Mouse (Mus musculus): ENCODE results near the gene Thap7. TPM values are rescaled to one million over a fixed set of nuclear protein-coding genes. Genes with fewer than 3 reads are reported as not detected.

Gene Thap7
- polyA plus RNA-seq, 1 experiment from 2014 or later = 58.6 TPM

DNA sequence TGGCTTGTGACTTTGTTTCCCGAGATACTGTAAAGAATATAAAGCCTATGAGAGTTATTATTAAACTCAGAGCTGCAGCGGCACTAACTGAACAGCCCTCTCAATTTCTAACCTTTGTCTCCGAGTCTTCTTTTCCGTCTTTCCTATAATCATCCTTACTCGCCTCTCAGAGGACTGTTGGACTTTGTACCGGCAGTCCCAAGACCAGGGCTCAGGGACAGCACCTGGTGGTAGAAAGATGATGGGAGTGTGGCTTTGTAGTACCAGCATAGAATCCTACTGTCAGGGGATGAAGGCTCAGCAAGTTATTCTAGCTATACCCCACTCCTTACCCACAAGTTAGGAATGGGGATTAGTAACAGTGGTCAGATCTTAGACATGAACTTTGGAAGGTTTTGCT is 4.7 kb downstream of the Thap7 start:
- no peak for ATAC-seq (replicated peaks; ENCODE audit: low FRiP score, low read depth)
- WGBS = 87% methylated on average over 6 of the region's 6 CpGs

DNA sequence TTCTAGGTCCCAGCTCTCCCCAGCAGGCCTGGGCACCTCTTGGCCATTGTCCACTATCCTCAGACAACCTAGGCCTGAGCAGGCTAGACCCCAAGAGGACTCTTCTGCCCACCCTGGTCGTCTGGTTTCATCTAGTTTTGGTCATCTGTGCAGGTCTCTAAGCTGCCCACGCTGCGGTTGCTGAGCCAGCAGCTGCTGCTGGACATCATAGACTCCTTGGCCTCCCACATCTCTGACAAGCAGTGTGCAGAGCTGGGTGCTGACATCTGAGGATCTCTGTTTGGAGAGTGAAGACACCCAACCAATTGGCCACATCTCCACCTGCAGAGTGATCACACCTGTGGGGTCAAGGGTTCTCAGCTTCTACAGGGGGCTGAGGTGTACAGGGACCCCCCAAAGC is 5.4 kb downstream of the Thap7 start:
- ATAC-seq (replicated peaks; ENCODE audit: low FRiP score, low read depth) (no peak), DNase-seq (ENCODE audit: low spot score) (no peak)
- Histone ChIP-seq H3K4me2 (ENCODE audit: low read length) (no peak overlapping the region), H3K4me1 (replicated peaks; ENCODE audit: insufficient read depth, low read length) (0 out of 2 replicates have a peak, but pooled peaks cover 6% of the 10 kb centered on the region), H3K27ac (no peak overlapping the region), H3K9me3 (replicated peaks; ENCODE audit: low read length) (no peaks in the 10 kb centered on the region), H3K36me3 (ENCODE audit: insufficient read depth, low read length) (peaks cover 71% of the 10 kb centered on the region), H3K4me3 (replicated peaks; ENCODE audit: low read depth, low read length) (no peak overlapping the region), H3K9ac (ENCODE audit: low read depth, low read length) (no peak overlapping the region), H3K27me3 (ENCODE audit: insufficient read depth, low read length) (no peaks in the 10 kb centered on the region)
- 77% methylated on average over 3 of the region's 3 CpGs for WGBS
- no peak for TF ChIP-seq CTCF (IDR thresholded peaks at IDR 0.05; ENCODE audit: low read depth)

More for the DNA sequence above, 4.7 kb downstream of the Thap7 start:
- Histone ChIP-seq H3K36me3 (ENCODE audit: insufficient read depth, low read length) (peaks cover 64% of the 10 kb centered on the region), H3K9ac (ENCODE audit: low read depth, low read length) (no peak overlapping the region), H3K9me3 (replicated peaks; ENCODE audit: low read length) (no peaks in the 10 kb centered on the region), H3K4me3 (replicated peaks; ENCODE audit: low read depth, low read length) (no peak overlapping the region), H3K27ac (no peak overlapping the region), H3K4me2 (ENCODE audit: low read length) (no peak overlapping the region), H3K27me3 (ENCODE audit: insufficient read depth, low read length) (no peaks in the 10 kb centered on the region), H3K4me1 (replicated peaks; ENCODE audit: insufficient read depth, low read length) (0 out of 2 replicates have a peak, but pooled peaks cover 6% of the 10 kb centered on the region)
- no peak for DNase-seq (ENCODE audit: low spot score)
- 0 out of 2 replicates have a peak, but pooled peaks have one; percentile 7 for TF ChIP-seq CTCF (IDR thresholded peaks at IDR 0.05; ENCODE audit: low read depth)

DNA sequence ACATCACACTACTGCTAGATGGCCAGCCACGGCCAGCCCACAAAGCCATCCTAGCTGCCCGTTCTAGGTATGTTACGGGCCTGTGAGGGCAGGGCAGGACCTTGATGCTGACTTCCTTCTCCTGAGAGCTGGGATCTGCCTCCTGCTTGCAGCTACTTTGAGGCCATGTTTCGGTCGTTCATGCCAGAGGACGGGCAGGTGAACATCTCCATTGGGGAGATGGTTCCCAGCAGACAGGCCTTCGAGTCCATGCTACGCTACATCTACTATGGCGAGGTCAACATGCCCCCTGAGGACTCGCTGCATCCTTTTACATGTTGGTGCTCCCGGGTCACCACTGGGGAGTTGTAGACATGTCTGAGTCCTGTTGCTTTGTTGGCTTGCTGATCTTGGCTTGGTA is 6.8 kb downstream of the Thap7 start:
- Histone ChIP-seq H3K27ac (no peak overlapping the region), H3K9ac (ENCODE audit: low read depth, low read length) (no peak overlapping the region), H3K4me1 (replicated peaks; ENCODE audit: insufficient read depth, low read length) (no peaks in the 10 kb centered on the region), H3K36me3 (ENCODE audit: insufficient read depth, low read length) (peaks cover 84% of the 10 kb centered on the region), H3K4me3 (replicated peaks; ENCODE audit: low read depth, low read length) (no peak overlapping the region), H3K9me3 (replicated peaks; ENCODE audit: low read length) (no peaks in the 10 kb centered on the region), H3K4me2 (ENCODE audit: low read length) (no peak overlapping the region), H3K27me3 (ENCODE audit: insufficient read depth, low read length) (no peaks in the 10 kb centered on the region)
- DNase-seq (ENCODE audit: low spot score) (no peak), ATAC-seq (replicated peaks; ENCODE audit: low FRiP score, low read depth) (no peak)
- WGBS = 95% methylated on average over 11 of the region's 11 CpGs
- no peak for TF ChIP-seq CTCF (IDR thresholded peaks at IDR 0.05; ENCODE audit: low read depth)

DNA sequence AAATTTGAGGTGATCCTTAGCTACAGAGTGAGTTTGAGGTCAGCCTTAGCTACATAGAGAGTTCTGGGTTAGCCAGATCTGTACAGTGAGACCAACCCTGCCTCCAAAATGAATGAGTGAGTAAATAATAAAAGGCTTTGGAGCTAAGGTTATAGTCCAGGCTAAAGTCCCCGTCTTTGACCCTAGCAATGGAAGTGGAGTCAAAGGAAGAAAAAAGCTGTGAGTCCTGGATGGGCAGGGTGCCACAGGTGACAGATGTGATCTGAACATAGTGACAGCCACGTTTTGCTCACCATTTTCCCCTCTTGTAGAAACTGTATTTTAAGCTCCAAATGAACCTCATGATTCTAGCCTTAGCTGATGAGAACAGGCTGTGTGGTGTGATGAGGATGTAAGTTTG is 12.0 kb downstream of the Thap7 start:
- no peak for TF ChIP-seq CTCF (IDR thresholded peaks at IDR 0.05; ENCODE audit: low read depth)
- no peaks in the 10 kb centered on the region for H3K27me3 ChIP-seq (ENCODE audit: insufficient read depth, low read length)
- peaks cover 78% of the 10 kb centered on the region for H3K36me3 ChIP-seq (ENCODE audit: insufficient read depth, low read length)
- no peaks in the 10 kb centered on the region for H3K9me3 ChIP-seq (replicated peaks; ENCODE audit: low read length)
- H3K27ac ChIP-seq = no peak overlapping the region
- no peak overlapping the region for H3K4me2 ChIP-seq (ENCODE audit: low read length)
- 88% methylated on average over 2 of the region's 2 CpGs for WGBS
- H3K4me1 ChIP-seq (replicated peaks; ENCODE audit: insufficient read depth, low read length) = no peaks in the 10 kb centered on the region
- ATAC-seq (replicated peaks; ENCODE audit: low FRiP score, low read depth) (no peak), DNase-seq (ENCODE audit: low spot score) (no peak)
- no peak overlapping the region for H3K4me3 ChIP-seq (replicated peaks; ENCODE audit: low read depth, low read length)
- H3K9ac ChIP-seq (ENCODE audit: low read depth, low read length) = no peak overlapping the region

DNA sequence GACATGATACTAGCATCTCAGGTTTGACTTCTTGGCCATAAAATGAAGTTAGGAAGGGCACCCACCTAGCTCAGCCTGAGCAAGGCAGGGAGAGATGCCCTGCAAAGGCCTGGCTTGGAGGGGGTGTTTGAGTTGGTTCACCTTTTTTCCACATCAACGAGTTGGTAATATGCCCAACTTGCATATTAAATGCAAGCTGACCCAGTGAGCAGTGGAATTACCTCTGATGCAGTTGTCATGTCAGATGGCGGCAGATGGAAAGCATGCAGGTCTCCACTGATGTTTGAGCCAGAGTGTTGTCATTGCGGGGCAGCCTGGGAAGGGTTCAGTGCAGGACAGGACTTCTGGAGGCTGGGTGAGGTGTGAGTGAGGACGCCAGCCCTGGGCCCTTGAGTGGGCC is 19.5 kb downstream of the Thap7 start:
- TF ChIP-seq CTCF (IDR thresholded peaks at IDR 0.05; ENCODE audit: low read depth) = no peak
- Histone ChIP-seq H3K9me3 (replicated peaks; ENCODE audit: low read length) (no peaks in the 10 kb centered on the region), H3K4me1 (replicated peaks; ENCODE audit: insufficient read depth, low read length) (peaks cover 10% of the 10 kb centered on the region), H3K36me3 (ENCODE audit: insufficient read depth, low read length) (peaks cover 41% of the 10 kb centered on the region), H3K27ac (peak overlapping the region; percentile 6; the same call in 1 of the 2 replicates), H3K27me3 (ENCODE audit: insufficient read depth, low read length) (no peaks in the 10 kb centered on the region), H3K4me2 (ENCODE audit: low read length) (no peak overlapping the region), H3K9ac (ENCODE audit: low read depth, low read length) (no peak overlapping the region), H3K4me3 (replicated peaks; ENCODE audit: low read depth, low read length) (no peak overlapping the region)
- no peak for ATAC-seq (replicated peaks; ENCODE audit: low FRiP score, low read depth)
- DNase-seq (ENCODE audit: low spot score) = no peak
- 86% methylated on average over 4 of the region's 4 CpGs for WGBS

DNA sequence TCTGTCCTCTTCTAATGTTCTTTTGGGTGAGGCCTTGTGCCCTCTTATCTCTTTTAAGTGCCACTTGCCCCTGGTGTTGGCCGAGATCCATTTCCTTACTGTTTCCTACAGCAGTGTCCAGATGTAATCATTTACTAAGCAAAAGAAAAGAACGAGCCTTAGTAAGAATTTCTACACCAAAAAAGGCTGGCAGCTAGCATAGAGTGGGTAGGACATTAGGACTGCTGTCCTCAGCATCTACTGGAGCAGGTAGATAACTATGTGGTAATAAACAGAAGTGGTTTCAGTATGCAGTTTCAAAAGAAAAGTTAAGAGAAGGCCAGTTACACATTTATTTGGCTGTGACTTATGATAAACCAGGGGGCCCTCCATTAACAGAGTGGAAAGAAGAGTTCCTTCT is 20.2 kb downstream of the Thap7 start:
- 0 out of 2 replicates have a peak, but pooled peaks have one; percentile 21 for ATAC-seq (replicated peaks; ENCODE audit: low FRiP score, low read depth)
- H3K27me3 ChIP-seq (ENCODE audit: insufficient read depth, low read length) = no peaks in the 10 kb centered on the region
- 62% methylated on average over 2 of the region's 2 CpGs for WGBS
- no peak for TF ChIP-seq CTCF (IDR thresholded peaks at IDR 0.05; ENCODE audit: low read depth)
- no peak overlapping the region for H3K9ac ChIP-seq (ENCODE audit: low read depth, low read length)
- H3K4me3 ChIP-seq (replicated peaks; ENCODE audit: low read depth, low read length) = no peak overlapping the region
- no peak overlapping the region for H3K4me2 ChIP-seq (ENCODE audit: low read length)
- no peak for DNase-seq (ENCODE audit: low spot score)
- peak overlapping the region; percentile 44; the same call in 1 of the 2 replicates for H3K27ac ChIP-seq
- H3K36me3 ChIP-seq (ENCODE audit: insufficient read depth, low read length) = peaks cover 34% of the 10 kb centered on the region
- peaks cover 10% of the 10 kb centered on the region for H3K4me1 ChIP-seq (replicated peaks; ENCODE audit: insufficient read depth, low read length)
- no peaks in the 10 kb centered on the region for H3K9me3 ChIP-seq (replicated peaks; ENCODE audit: low read length)

DNA sequence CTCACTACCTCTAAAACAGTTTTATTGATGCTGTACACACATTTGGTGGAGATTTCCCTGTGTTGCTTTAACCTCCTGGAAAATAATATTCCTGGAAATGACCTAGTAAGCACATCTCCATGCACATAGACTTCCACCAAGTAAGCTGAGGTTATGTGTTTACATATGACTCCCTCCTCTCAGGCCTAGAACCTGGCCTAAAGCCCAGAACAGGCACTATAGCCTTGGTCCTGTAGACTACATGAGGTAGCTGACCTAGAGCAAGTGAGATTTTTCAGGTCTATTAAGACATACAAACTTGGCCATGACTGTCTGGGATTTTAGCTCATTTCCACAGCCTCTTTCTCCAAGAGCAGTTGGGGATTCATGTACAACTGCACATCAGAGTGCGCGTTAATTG is 20.8 kb downstream of the Thap7 start:
- Histone ChIP-seq H3K9me3 (replicated peaks; ENCODE audit: low read length) (no peaks in the 10 kb centered on the region), H3K27ac (peak overlapping the region; percentile 44; the same call in 1 of the 2 replicates), H3K9ac (ENCODE audit: low read depth, low read length) (no peak overlapping the region), H3K4me2 (ENCODE audit: low read length) (peak overlapping the region; percentile 65; the same call in 1 of the 2 replicates), H3K4me3 (replicated peaks; ENCODE audit: low read depth, low read length) (no peak overlapping the region), H3K4me1 (replicated peaks; ENCODE audit: insufficient read depth, low read length) (peaks cover 10% of the 10 kb centered on the region), H3K27me3 (ENCODE audit: insufficient read depth, low read length) (no peaks in the 10 kb centered on the region), H3K36me3 (ENCODE audit: insufficient read depth, low read length) (peaks cover 29% of the 10 kb centered on the region)
- DNase-seq (ENCODE audit: low spot score) = no peak
- no peak for ATAC-seq (replicated peaks; ENCODE audit: low FRiP score, low read depth)
- WGBS = 100% methylated on average over 2 of the region's 2 CpGs
- TF ChIP-seq CTCF (IDR thresholded peaks at IDR 0.05; ENCODE audit: low read depth) = no peak

Measured in kidney, postnatal 0 days (tissue).